Mouse (Mus musculus): ENCODE data around the gene Adamts14. TPM values are rescaled to one million over a fixed set of nuclear protein-coding genes. Genes with fewer than 3 reads are reported as not detected.

The Adamts14 gene
- 0.22 and 0.37 TPM in 2 replicates for polyA plus RNA-seq (2014; fragmentation: Nextera tagmentation; extraction: Ambion mirVana)

DNA sequence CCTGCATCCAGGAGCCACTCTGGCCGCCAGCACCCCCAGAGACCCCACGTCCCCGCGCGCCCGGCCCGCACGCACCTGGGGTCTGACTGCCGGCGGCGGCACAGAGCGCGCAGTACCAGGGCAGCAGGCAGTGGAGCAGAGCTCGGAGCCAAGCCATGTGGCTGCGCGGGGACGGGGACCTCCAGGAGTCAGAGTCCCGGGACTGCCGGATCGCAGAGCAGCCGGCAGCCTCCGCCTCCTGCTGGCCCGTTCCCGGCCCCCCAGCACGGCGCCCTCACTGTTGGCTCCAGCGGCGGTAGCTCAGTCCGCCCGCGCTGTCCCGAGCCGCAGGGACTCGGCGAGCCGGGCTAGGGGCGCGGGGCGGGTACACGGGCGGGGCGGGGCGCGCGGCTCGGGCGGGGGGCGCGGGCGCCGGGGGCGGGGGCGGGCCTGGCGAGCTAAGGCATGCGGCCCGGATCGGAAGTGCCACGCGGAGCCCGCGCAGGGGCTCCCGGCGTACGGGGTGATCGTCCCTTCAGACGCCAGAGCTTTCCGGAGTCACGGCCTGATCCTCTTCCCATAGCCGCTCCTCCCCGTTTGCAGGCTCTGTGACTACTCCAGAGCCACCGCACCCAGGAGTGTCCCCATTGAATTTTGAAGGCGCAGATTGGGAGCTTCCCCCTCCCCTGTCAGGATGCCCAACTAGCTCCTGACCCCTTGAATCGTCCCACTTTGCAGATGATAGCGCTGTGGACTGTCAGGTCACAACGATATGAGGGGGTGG lies at the start of gene Adamts14:
Gene Adamts14, minus strand, starts transcription at position 358 of the 763 bp plus-strand sequence.
- ATAC-seq (ENCODE audit: low FRiP score) (peak; percentile 68), DNase-seq (ENCODE audit: low spot score) (peak; percentile 69)
- Histone ChIP-seq H3K27me3 (ENCODE audit: control insufficient read depth, insufficient read depth, low read length) (peaks cover 18% of the 10 kb centered on the region), H3K4me2 (replicated peaks; ENCODE audit: low read depth, low read length) (peak within 1 kb of the TSS; percentile 94), H3K4me1 (replicated peaks; ENCODE audit: control insufficient read depth, insufficient read depth, low read length) (no peaks in the 10 kb centered on the region), H3K36me3 (ENCODE audit: control insufficient read depth, insufficient read depth, low read length) (no peaks in the 10 kb centered on the region), H3K27ac (ENCODE audit: low read depth, low read length) (no peak within 1 kb of the TSS), H3K4me3 (ENCODE audit: low read depth, low read length) (peak within 1 kb of the TSS; percentile 47), H3K9me3 (ENCODE audit: control insufficient read depth, low read length) (no peaks in the 10 kb centered on the region), H3K9ac (ENCODE audit: low read depth, low read length) (peak within 1 kb of the TSS; percentile 49)
- under 1% methylated on average over 37 of the region's 75 CpGs for WGBS

- H3K9me3 ChIP-seq (ENCODE audit: control insufficient read depth, low read length), result no peaks in the 10 kb centered on the region
- no peak overlapping the region for H3K4me2 ChIP-seq (replicated peaks; ENCODE audit: low read depth, low read length)
- no peaks in the 10 kb centered on the region for H3K4me1 ChIP-seq (replicated peaks; ENCODE audit: control insufficient read depth, insufficient read depth, low read length)
- H3K27me3 ChIP-seq (ENCODE audit: control insufficient read depth, insufficient read depth, low read length), result no peaks in the 10 kb centered on the region
- H3K4me3 ChIP-seq (ENCODE audit: low read depth, low read length), result no peak overlapping the region
- DNase-seq (ENCODE audit: low spot score) (no peak), ATAC-seq (ENCODE audit: low FRiP score) (no peak)
- WGBS, result 85% methylated on average over 3 of the region's 3 CpGs
- H3K36me3 ChIP-seq (ENCODE audit: control insufficient read depth, insufficient read depth, low read length), result no peaks in the 10 kb centered on the region
- H3K27ac ChIP-seq (ENCODE audit: low read depth, low read length), result no peak overlapping the region
- no peak overlapping the region for H3K9ac ChIP-seq (ENCODE audit: low read depth, low read length)
Observed at GRCm38 (mm10) chr10:61318527-61318926, 45.3 kb upstream of the Adamts14 start.

GRCm38 (mm10) chr10:61315324-61315880 lies 42.2 kb upstream of the Adamts14 start:
- no peak overlapping the region for H3K27ac ChIP-seq (ENCODE audit: low read depth, low read length)
- H3K9me3 ChIP-seq (ENCODE audit: control insufficient read depth, low read length), result no peaks in the 10 kb centered on the region
- H3K4me1 ChIP-seq (replicated peaks; ENCODE audit: control insufficient read depth, insufficient read depth, low read length), result no peaks in the 10 kb centered on the region
- DNase-seq (ENCODE audit: low spot score) (no peak), ATAC-seq (ENCODE audit: low FRiP score) (no peak)
- H3K36me3 ChIP-seq (ENCODE audit: control insufficient read depth, insufficient read depth, low read length), result no peaks in the 10 kb centered on the region
- H3K4me2 ChIP-seq (replicated peaks; ENCODE audit: low read depth, low read length), result no peak overlapping the region
- WGBS, result 23% methylated on average over 9 of the region's 9 CpGs
- no peaks in the 10 kb centered on the region for H3K27me3 ChIP-seq (ENCODE audit: control insufficient read depth, insufficient read depth, low read length)
- no peak overlapping the region for H3K9ac ChIP-seq (ENCODE audit: low read depth, low read length)
- no peak overlapping the region for H3K4me3 ChIP-seq (ENCODE audit: low read depth, low read length)

GRCm38 (mm10) chr10:61313750-61314149 lies 40.5 kb upstream of the Adamts14 start:
- Histone ChIP-seq H3K9ac (ENCODE audit: low read depth, low read length) (no peak overlapping the region), H3K36me3 (ENCODE audit: control insufficient read depth, insufficient read depth, low read length) (no peaks in the 10 kb centered on the region), H3K9me3 (ENCODE audit: control insufficient read depth, low read length) (no peaks in the 10 kb centered on the region), H3K4me2 (replicated peaks; ENCODE audit: low read depth, low read length) (no peak overlapping the region), H3K4me3 (ENCODE audit: low read depth, low read length) (no peak overlapping the region), H3K27ac (ENCODE audit: low read depth, low read length) (no peak overlapping the region), H3K4me1 (replicated peaks; ENCODE audit: control insufficient read depth, insufficient read depth, low read length) (no peaks in the 10 kb centered on the region), H3K27me3 (ENCODE audit: control insufficient read depth, insufficient read depth, low read length) (no peaks in the 10 kb centered on the region)
- no peak for DNase-seq (ENCODE audit: low spot score)
- ATAC-seq (ENCODE audit: low FRiP score), result no peak
- WGBS, result 68% methylated on average over 7 of the region's 7 CpGs

- no peaks in the 10 kb centered on the region for H3K9me3 ChIP-seq (ENCODE audit: control insufficient read depth, low read length)
- H3K4me2 ChIP-seq (replicated peaks; ENCODE audit: low read depth, low read length), result no peak overlapping the region
- H3K36me3 ChIP-seq (ENCODE audit: control insufficient read depth, insufficient read depth, low read length), result no peaks in the 10 kb centered on the region
- no peak overlapping the region for H3K4me3 ChIP-seq (ENCODE audit: low read depth, low read length)
- no peak for DNase-seq (ENCODE audit: low spot score)
- ATAC-seq (ENCODE audit: low FRiP score), result no peak
- 50% methylated on average over 7 of the region's 7 CpGs for WGBS
- no peak overlapping the region for H3K27ac ChIP-seq (ENCODE audit: low read depth, low read length)
- H3K27me3 ChIP-seq (ENCODE audit: control insufficient read depth, insufficient read depth, low read length), result no peaks in the 10 kb centered on the region
- no peaks in the 10 kb centered on the region for H3K4me1 ChIP-seq (replicated peaks; ENCODE audit: control insufficient read depth, insufficient read depth, low read length)
- no peak overlapping the region for H3K9ac ChIP-seq (ENCODE audit: low read depth, low read length)
Observed at GRCm38 (mm10) chr10:61312754-61313153, 39.5 kb upstream of the Adamts14 start.

DNA sequence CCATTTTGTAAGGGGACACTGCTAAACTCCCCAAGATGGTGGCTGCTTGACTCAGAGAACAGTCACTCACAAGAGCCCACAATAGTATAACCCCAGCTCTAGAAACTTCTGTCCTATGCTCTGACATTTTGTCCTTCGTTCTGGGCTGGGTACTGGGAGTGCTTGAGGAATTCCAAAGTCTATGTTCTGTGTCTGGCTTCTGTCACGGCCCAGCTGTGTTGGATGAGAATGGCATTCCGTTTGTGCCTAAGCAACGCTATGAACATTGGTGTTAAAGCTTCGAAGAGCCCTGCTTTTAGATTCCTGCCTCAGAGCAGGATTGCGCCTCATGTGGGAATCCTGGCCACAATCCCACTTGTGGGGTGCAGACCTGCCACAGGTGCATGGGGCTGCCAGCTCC lies 38.9 kb upstream of the Adamts14 start:
- H3K27ac ChIP-seq (ENCODE audit: low read depth, low read length), result no peak overlapping the region
- DNase-seq (ENCODE audit: low spot score) (no peak), ATAC-seq (ENCODE audit: low FRiP score) (no peak)
- no peaks in the 10 kb centered on the region for H3K9me3 ChIP-seq (ENCODE audit: control insufficient read depth, low read length)
- H3K9ac ChIP-seq (ENCODE audit: low read depth, low read length), result no peak overlapping the region
- H3K27me3 ChIP-seq (ENCODE audit: control insufficient read depth, insufficient read depth, low read length), result no peaks in the 10 kb centered on the region
- no peak overlapping the region for H3K4me2 ChIP-seq (replicated peaks; ENCODE audit: low read depth, low read length)
- 90% methylated on average over 6 of the region's 6 CpGs for WGBS
- H3K36me3 ChIP-seq (ENCODE audit: control insufficient read depth, insufficient read depth, low read length), result no peaks in the 10 kb centered on the region
- H3K4me1 ChIP-seq (replicated peaks; ENCODE audit: control insufficient read depth, insufficient read depth, low read length), result no peaks in the 10 kb centered on the region
- H3K4me3 ChIP-seq (ENCODE audit: low read depth, low read length), result no peak overlapping the region

GRCm38 (mm10) chr10:61308706-61309320 lies 35.6 kb upstream of the Adamts14 start:
- DNase-seq (ENCODE audit: low spot score) (no peak), ATAC-seq (ENCODE audit: low FRiP score) (no peak)
- Histone ChIP-seq H3K27me3 (ENCODE audit: control insufficient read depth, insufficient read depth, low read length) (no peaks in the 10 kb centered on the region), H3K36me3 (ENCODE audit: control insufficient read depth, insufficient read depth, low read length) (no peaks in the 10 kb centered on the region), H3K4me3 (ENCODE audit: low read depth, low read length) (no peak overlapping the region), H3K27ac (ENCODE audit: low read depth, low read length) (no peak overlapping the region), H3K4me1 (replicated peaks; ENCODE audit: control insufficient read depth, insufficient read depth, low read length) (no peaks in the 10 kb centered on the region), H3K9me3 (ENCODE audit: control insufficient read depth, low read length) (no peaks in the 10 kb centered on the region), H3K4me2 (replicated peaks; ENCODE audit: low read depth, low read length) (no peak overlapping the region), H3K9ac (ENCODE audit: low read depth, low read length) (no peak overlapping the region)
- 63% methylated on average over 12 of the region's 12 CpGs for WGBS

GRCm38 (mm10) chr10:61305928-61306590 lies 32.8 kb upstream of the Adamts14 start:
- Histone ChIP-seq H3K4me1 (replicated peaks; ENCODE audit: control insufficient read depth, insufficient read depth, low read length) (no peaks in the 10 kb centered on the region), H3K9me3 (ENCODE audit: control insufficient read depth, low read length) (no peaks in the 10 kb centered on the region), H3K27ac (ENCODE audit: low read depth, low read length) (no peak overlapping the region), H3K4me3 (ENCODE audit: low read depth, low read length) (no peak overlapping the region), H3K36me3 (ENCODE audit: control insufficient read depth, insufficient read depth, low read length) (no peaks in the 10 kb centered on the region), H3K4me2 (replicated peaks; ENCODE audit: low read depth, low read length) (no peak overlapping the region), H3K9ac (ENCODE audit: low read depth, low read length) (no peak overlapping the region), H3K27me3 (ENCODE audit: control insufficient read depth, insufficient read depth, low read length) (no peaks in the 10 kb centered on the region)
- DNase-seq (ENCODE audit: low spot score) (no peak), ATAC-seq (ENCODE audit: low FRiP score) (no peak)
- 81% methylated on average over 13 of the region's 13 CpGs for WGBS
